Mouse (Mus musculus) megakaryocyte, adult 5-6 weeks (primary cell): ENCODE data around the gene Gm49320. TPM values are rescaled to one million over a fixed set of nuclear protein-coding genes. Genes with fewer than 3 reads are reported as not detected.

Experiments
- ATAC-seq: 2 replicates; pipeline ENCODE4 v1.8.0; 2016; ENCODE audit warnings: mild to moderate bottlenecking, inconsistent platforms; ENCODE audit not compliant: poor library complexity, severe bottlenecking
- total RNA-seq, 2 experiments: library from RNA; stranded (forward) in 1 of 2; stranded (reverse) in 1 of 2; fragments of 153-499, 151-499 nt in 1 of 2; fragments of 221-1000, 200-1000 nt in 1 of 2; gene quantifications; 2 replicates each; pipeline versions ENCODE4 v1.2.3 to v1.2.4; 2015 to 2017

Gm49320 gene
- total RNA-seq, 2 experiments from 2014 or later = not detected

- peak; percentile 75 for ATAC-seq
Measured at GRCm38 (mm10) chr8:4258233-4258632, 19.6 kb downstream of the Gm49320 start.

DNA sequence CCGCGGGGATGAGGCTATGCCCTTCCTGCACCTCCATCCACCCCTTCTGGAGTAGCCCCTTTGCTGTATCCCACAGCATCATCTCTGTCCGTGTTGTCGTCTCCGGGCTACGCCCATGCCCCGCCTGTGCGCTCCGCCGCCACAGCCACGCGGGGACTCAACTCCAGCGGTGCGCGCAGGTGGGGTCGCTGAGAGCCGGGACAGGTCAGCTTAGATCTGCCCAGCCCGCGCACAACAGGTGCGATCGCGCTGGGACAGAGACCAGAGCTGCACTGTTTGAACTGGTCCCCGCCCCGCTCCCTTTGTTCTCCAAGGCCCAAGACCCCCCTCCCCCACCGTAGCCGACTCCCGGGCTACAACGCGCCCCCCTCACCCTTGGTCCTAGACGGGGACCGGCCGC, 20.0 kb downstream of the Gm49320 start:
- ATAC-seq = peak; percentile 13; the same call in 1 of the 2 replicates

GRCm38 (mm10) chr8:4259125-4259804, 20.6 kb downstream of the Gm49320 start, which contains the start of gene Ctxn1:
Gene Ctxn1 (minus strand): TSS chr8:4259274.
- ATAC-seq = peak; percentile 94

DNA sequence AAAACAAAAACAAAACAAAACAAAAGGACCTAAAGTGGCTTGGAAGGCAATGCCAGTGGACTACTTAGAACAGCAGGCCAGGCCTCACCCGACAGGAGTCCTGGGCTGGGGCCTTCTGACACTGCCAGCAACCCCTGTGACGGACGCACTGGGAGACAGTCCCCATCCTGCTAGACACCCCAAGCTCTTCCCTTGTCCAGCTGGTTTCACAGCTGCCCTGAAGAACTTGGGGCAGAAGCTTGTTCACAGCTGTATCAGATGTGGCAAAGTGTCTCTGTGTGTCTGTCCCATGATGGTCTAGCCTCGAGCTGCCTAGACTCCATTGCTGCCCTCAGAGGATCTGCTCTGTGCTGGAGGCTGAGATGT, 21.1 kb downstream of the Gm49320 start:
- no peak for ATAC-seq

- ATAC-seq = no peak
Measured at GRCm38 (mm10) chr8:4263105-4263791, 24.6 kb downstream of the Gm49320 start.

DNA sequence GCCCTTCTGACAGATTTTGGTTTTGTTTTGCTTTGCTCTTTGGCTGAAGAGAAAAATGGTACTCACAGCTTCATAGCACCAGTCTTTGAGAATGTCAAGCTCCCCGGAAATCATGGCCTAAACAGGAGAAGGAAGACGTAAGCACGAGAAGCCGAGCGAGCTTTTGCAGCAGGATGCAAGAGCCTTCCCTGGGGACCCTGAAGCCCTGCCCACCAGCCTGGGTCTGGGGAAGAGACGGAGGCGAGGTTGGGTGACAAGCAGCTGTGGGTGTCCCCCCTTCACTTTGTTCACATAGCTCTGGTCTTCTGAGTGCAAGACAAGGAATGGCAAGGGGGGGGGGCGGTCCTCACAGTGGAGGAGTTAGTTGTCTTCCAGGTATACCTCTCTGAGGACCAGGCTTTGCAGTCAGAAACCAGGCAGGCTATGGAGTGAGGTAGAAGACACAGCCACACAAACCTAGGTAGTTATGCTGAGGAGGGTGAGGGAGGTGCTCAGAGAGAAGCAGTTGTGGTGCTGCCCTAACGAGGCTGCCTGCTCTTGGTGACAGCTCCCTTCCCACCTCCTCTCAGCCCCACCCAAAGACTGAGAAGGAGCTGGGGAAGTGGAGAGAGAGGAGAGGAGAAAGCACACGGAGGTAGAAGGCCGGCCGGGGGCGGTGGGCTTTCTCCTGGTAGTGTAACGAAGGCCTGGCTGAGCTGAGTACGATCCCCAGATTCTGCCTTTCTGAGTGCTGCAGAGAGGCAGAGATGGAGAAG, 26.7 kb downstream of the Gm49320 start:
- no peak for ATAC-seq

GRCm38 (mm10) chr8:4267627-4268026, 29.0 kb downstream of the Gm49320 start:
- ATAC-seq = peak; percentile 71

DNA sequence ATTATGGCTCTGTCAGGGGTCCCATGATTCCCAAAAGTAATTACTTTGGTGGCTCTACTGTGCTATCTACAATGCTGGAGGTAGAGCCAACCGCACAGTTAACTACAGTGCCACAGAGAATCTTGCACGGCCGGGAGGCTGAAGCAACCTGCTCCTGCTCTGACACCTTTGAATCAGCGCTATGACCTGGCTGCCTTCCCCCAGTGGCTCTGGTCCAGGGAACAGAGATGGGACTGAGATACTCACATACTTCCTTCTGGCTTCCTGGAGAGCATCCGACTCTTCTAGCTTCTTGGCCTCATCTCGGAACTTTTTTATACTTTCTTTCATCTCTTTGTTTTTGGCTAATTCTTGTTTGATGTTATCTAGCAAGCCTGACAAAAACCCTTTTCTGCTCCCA, 30.9 kb downstream of the Gm49320 start:
- ATAC-seq = no peak

GRCm38 (mm10) chr8:4275275-4276110, 36.8 kb downstream of the Gm49320 start, which contains the start of gene Timm44:
Gene Timm44 (minus strand): TSS chr8:4275913.
- peak; percentile 100 for ATAC-seq

- ATAC-seq = no peak
Measured at GRCm38 (mm10) chr8:4276111-4276465, 37.4 kb downstream of the Gm49320 start.

- no peak for ATAC-seq
Measured at GRCm38 (mm10) chr8:4292738-4293137, 54.1 kb downstream of the Gm49320 start.

DNA sequence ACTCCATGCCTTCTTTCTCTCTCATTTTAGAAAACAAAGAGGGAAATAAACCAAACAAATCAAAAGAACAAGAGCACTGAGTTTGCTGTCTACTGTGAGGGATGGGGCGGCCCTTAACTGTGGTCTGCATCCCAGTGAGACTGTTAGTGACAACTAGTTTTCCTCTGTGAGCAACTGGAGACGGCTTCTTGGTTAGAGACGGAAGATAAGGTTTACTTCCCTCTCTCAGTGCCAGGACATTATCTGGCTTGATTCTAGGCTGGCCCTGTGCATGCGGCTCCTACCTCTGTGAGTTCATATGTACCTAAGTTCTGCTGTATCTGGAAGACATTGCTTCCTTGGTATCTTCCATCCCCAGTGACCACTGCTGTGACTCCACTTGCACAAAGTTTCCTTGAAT, 59.2 kb downstream of the Gm49320 start:
- ATAC-seq = no peak

Other genes with a start within 250 kb of the Gm49320 start
- not detected in 2 replicates for gene Cd209f, start 133.0 kb upstream of the Gm49320 start, total RNA-seq (2015)
- 0.81 TPM in 1 of 2 replicates, not detected in the other for gene Cd209f, start 133.0 kb upstream of the Gm49320 start, total RNA-seq (2017)
- gene Cd209g, start 104.8 kb upstream of the Gm49320 start, total RNA-seq (2015) = not detected in 2 replicates
- not detected in 2 replicates for gene Cd209g, start 104.8 kb upstream of the Gm49320 start, total RNA-seq (2017)
- gene Evi5l, start 72.3 kb upstream of the Gm49320 start, total RNA-seq (2015) = 3.6 and 4.1 TPM in 2 replicates
- 4.5 and 6.0 TPM in 2 replicates for gene Evi5l, start 72.3 kb upstream of the Gm49320 start, total RNA-seq (2017)
- gene Prr36, start 21.4 kb upstream of the Gm49320 start, total RNA-seq (2015) = 0.09 and 0.14 TPM in 2 replicates
- gene Prr36, start 21.4 kb upstream of the Gm49320 start, total RNA-seq (2017) = not detected in 2 replicates
- gene Lrrc8e, start 12.0 kb upstream of the Gm49320 start, total RNA-seq (2015) = not detected in 2 replicates
- not detected in 2 replicates for gene Lrrc8e, start 12.0 kb upstream of the Gm49320 start, total RNA-seq (2017)
- 24.6 and 32.4 TPM in 2 replicates for gene Map2k7, start 125 bp upstream of the Gm49320 start, total RNA-seq (2015)
- 27.1 and 32.4 TPM in 2 replicates for gene Map2k7, start 125 bp upstream of the Gm49320 start, total RNA-seq (2017)
- 1.5 and 2.1 TPM in 2 replicates for gene Tgfbr3l, start 9.3 kb downstream of the Gm49320 start, total RNA-seq (2015)
- gene Tgfbr3l, start 9.3 kb downstream of the Gm49320 start, total RNA-seq (2017) = 0.44 and 2.5 TPM in 2 replicates
- gene Snapc2, start 14.2 kb downstream of the Gm49320 start, total RNA-seq (2015) = 17.1 and 19.3 TPM in 2 replicates
- gene Snapc2, start 14.2 kb downstream of the Gm49320 start, total RNA-seq (2017) = 6.0 and 8.6 TPM in 2 replicates
- 0.91 and 1.9 TPM in 2 replicates for gene Ctxn1, start 20.4 kb downstream of the Gm49320 start, total RNA-seq (2015)
- 0.15 TPM in 1 of 2 replicates, not detected in the other for gene Ctxn1, start 20.4 kb downstream of the Gm49320 start, total RNA-seq (2017)
- gene Timm44, start 37.0 kb downstream of the Gm49320 start, total RNA-seq (2015) = 42.1 and 45.2 TPM in 2 replicates
- 60.3 and 68.0 TPM in 2 replicates for gene Timm44, start 37.0 kb downstream of the Gm49320 start, total RNA-seq (2017)
- 14.0 and 18.8 TPM in 2 replicates for gene Ccl25, start 86.3 kb downstream of the Gm49320 start, total RNA-seq (2015)
- gene Ccl25, start 86.3 kb downstream of the Gm49320 start, total RNA-seq (2017) = 8.9 and 9.5 TPM in 2 replicates
- gene Elavl1, start 86.5 kb downstream of the Gm49320 start, total RNA-seq (2015) = 86.6 and 92.7 TPM in 2 replicates
- 46.0 and 59.2 TPM in 2 replicates for gene Elavl1, start 86.5 kb downstream of the Gm49320 start, total RNA-seq (2017)